Mouse (Mus musculus) kidney, postnatal 36 days (tissue): ENCODE measurements around the gene Krt33b.
A peak's percentile ranks its signal among the peaks of the same experiment; 100 is the strongest.

Experiments used
- DNase-seq, 2 experiments: peaks; one replicate each; pipeline ENCODE4 v3.0.0; 2021 to 2022; ENCODE audit warnings: mixed read lengths in 2 of 2

The Krt33b gene

GRCm38 (mm10) chr11:100029768-100030167 lies at the start of gene Krt33b:
TSS of gene Krt33b (minus strand) at chr11:100029868.
- no peak for DNase-seq

GRCm38 (mm10) chr11:100073873-100074272 lies 44.2 kb upstream of the Krt33b start:
- DNase-seq: no peak

GRCm38 (mm10) chr11:100067293-100068036 lies 37.8 kb upstream of the Krt33b start:
- DNase-seq: no peak

- DNase-seq: no peak
Observed at GRCm38 (mm10) chr11:100066236-100067010, 36.8 kb upstream of the Krt33b start.

GRCm38 (mm10) chr11:100058875-100059274 lies 29.2 kb upstream of the Krt33b start:
- no peak for DNase-seq

- DNase-seq: no peak
Observed at GRCm38 (mm10) chr11:100055686-100056655, 26.3 kb upstream of the Krt33b start.

GRCm38 (mm10) chr11:100050451-100050850 lies 20.8 kb upstream of the Krt33b start, which contains the start of gene Krt31:
TSS of gene Krt31 (minus strand) at chr11:100050551.
- no peak for DNase-seq

GRCm38 (mm10) chr11:100047193-100047592 lies 17.5 kb upstream of the Krt33b start:
- DNase-seq: no peak

- DNase-seq: no peak
Observed at GRCm38 (mm10) chr11:100046303-100046866, 16.7 kb upstream of the Krt33b start.

GRCm38 (mm10) chr11:100041454-100041853 lies 11.8 kb upstream of the Krt33b start, which contains the start of gene Krt34:
TSS of gene Krt34 (minus strand) at chr11:100041554.
- no peak for DNase-seq

GRCm38 (mm10) chr11:100021438-100021837 lies 8.2 kb downstream of the Krt33b start:
- DNase-seq: no peak

- no peak for DNase-seq
Observed at GRCm38 (mm10) chr11:100019466-100019865, 10.2 kb downstream of the Krt33b start.

GRCm38 (mm10) chr11:100016112-100016511 lies 13.6 kb downstream of the Krt33b start, which contains the start of gene Krt33a:
TSS of gene Krt33a (minus strand) at chr11:100016212.
- DNase-seq: no peak

GRCm38 (mm10) chr11:100013691-100014171 lies 15.9 kb downstream of the Krt33b start:
- DNase-seq: no peak

- DNase-seq: no peak
Observed at GRCm38 (mm10) chr11:100010682-100011081, 19.0 kb downstream of the Krt33b start.

GRCm38 (mm10) chr11:100008336-100008735 lies 21.3 kb downstream of the Krt33b start:
- no peak for DNase-seq

GRCm38 (mm10) chr11:100006624-100007023 lies 23.0 kb downstream of the Krt33b start:
- peak in 1 of 2 experiments; percentile 21 for DNase-seq

GRCm38 (mm10) chr11:100005905-100006304 lies 23.8 kb downstream of the Krt33b start:
- no peak for DNase-seq

GRCm38 (mm10) chr11:100004846-100005245 lies 24.8 kb downstream of the Krt33b start:
- DNase-seq: peak; percentile 41 to 70

- DNase-seq: no peak
Observed at GRCm38 (mm10) chr11:99999091-99999490, 30.6 kb downstream of the Krt33b start.

- DNase-seq: no peak
Observed at GRCm38 (mm10) chr11:99994384-99994661, 35.3 kb downstream of the Krt33b start.
